Mouse (Mus musculus): ENCODE data around the gene Vmac. TPM values are rescaled to one million over a fixed set of nuclear protein-coding genes. Genes with fewer than 3 reads are reported as not detected.

Vmac gene
- total RNA-seq (2014; fragmentation: Nextera tagmentation) (4.5 and 5.5 TPM in 2 replicates), total RNA-seq (2017) (4.1 and 7.6 TPM in 2 replicates)

- peak; percentile 53 for ATAC-seq (replicated peaks; ENCODE audit: low FRiP score, low TSS enrichment, poor library complexity, severe bottlenecking)
These were observed at the start of gene Vmac, which contains the start of gene Ndufa11 for GRCm38 (mm10) chr17:56717363-56718058. TSS of gene Vmac (minus strand) at chr17:56718022. TSS of gene Ndufa11 (plus strand) at chr17:56717767.

GRCm38 (mm10) chr17:56766631-56767405, 49.0 kb upstream of the Vmac start:
- no peak for ATAC-seq (replicated peaks; ENCODE audit: low FRiP score, low TSS enrichment, poor library complexity, severe bottlenecking)

- ATAC-seq (replicated peaks; ENCODE audit: low FRiP score, low TSS enrichment, poor library complexity, severe bottlenecking), result no peak
These were observed 47.6 kb upstream of the Vmac start for GRCm38 (mm10) chr17:56765431-56765830.

- ATAC-seq (replicated peaks; ENCODE audit: low FRiP score, low TSS enrichment, poor library complexity, severe bottlenecking), result peak; percentile 67
These were observed 46.9 kb upstream of the Vmac start, which contains the start of gene Dus3l for GRCm38 (mm10) chr17:56764474-56765354. TSS of gene Dus3l (plus strand) at chr17:56764757.

GRCm38 (mm10) chr17:56763741-56764250, 46.0 kb upstream of the Vmac start:
- no peak for ATAC-seq (replicated peaks; ENCODE audit: low FRiP score, low TSS enrichment, poor library complexity, severe bottlenecking)

GRCm38 (mm10) chr17:56762769-56763731, 45.2 kb upstream of the Vmac start:
- peak; percentile 28 for ATAC-seq (replicated peaks; ENCODE audit: low FRiP score, low TSS enrichment, poor library complexity, severe bottlenecking)

GRCm38 (mm10) chr17:56761991-56762410, 44.2 kb upstream of the Vmac start:
- ATAC-seq (replicated peaks; ENCODE audit: low FRiP score, low TSS enrichment, poor library complexity, severe bottlenecking), result peak; percentile 53

- no peak for ATAC-seq (replicated peaks; ENCODE audit: low FRiP score, low TSS enrichment, poor library complexity, severe bottlenecking)
These were observed 43.3 kb upstream of the Vmac start for GRCm38 (mm10) chr17:56761077-56761476.

- no peak for ATAC-seq (replicated peaks; ENCODE audit: low FRiP score, low TSS enrichment, poor library complexity, severe bottlenecking)
These were observed 41.4 kb upstream of the Vmac start for GRCm38 (mm10) chr17:56759261-56759660.

GRCm38 (mm10) chr17:56758132-56758531, 40.3 kb upstream of the Vmac start:
- ATAC-seq (replicated peaks; ENCODE audit: low FRiP score, low TSS enrichment, poor library complexity, severe bottlenecking), result peak; percentile 5; the same call in 1 of the 2 replicates

GRCm38 (mm10) chr17:56757416-56758123, 39.7 kb upstream of the Vmac start, which contains the start of gene Nrtn:
TSS of gene Nrtn (minus strand) at chr17:56757530.
- ATAC-seq (replicated peaks; ENCODE audit: low FRiP score, low TSS enrichment, poor library complexity, severe bottlenecking), result peak; percentile 41

- no peak for ATAC-seq (replicated peaks; ENCODE audit: low FRiP score, low TSS enrichment, poor library complexity, severe bottlenecking)
These were observed 39.0 kb upstream of the Vmac start for GRCm38 (mm10) chr17:56756703-56757399.

GRCm38 (mm10) chr17:56754271-56755185, 36.7 kb upstream of the Vmac start:
- ATAC-seq (replicated peaks; ENCODE audit: low FRiP score, low TSS enrichment, poor library complexity, severe bottlenecking), result no peak

GRCm38 (mm10) chr17:56753452-56753851, 35.6 kb upstream of the Vmac start:
- no peak for ATAC-seq (replicated peaks; ENCODE audit: low FRiP score, low TSS enrichment, poor library complexity, severe bottlenecking)

- no peak for ATAC-seq (replicated peaks; ENCODE audit: low FRiP score, low TSS enrichment, poor library complexity, severe bottlenecking)
These were observed 33.7 kb upstream of the Vmac start for GRCm38 (mm10) chr17:56751404-56752072.

Measured in megakaryocyte-erythroid progenitor cell, adult 5-6 weeks (primary cell).